Mouse (Mus musculus): ENCODE data around the gene Tubgcp2. TPM values are rescaled to one million over a fixed set of nuclear protein-coding genes. Genes with fewer than 3 reads are reported as not detected.

Gene Tubgcp2
- polyA plus RNA-seq, 1 experiment from 2014 or later: 58.0 TPM

DNA sequence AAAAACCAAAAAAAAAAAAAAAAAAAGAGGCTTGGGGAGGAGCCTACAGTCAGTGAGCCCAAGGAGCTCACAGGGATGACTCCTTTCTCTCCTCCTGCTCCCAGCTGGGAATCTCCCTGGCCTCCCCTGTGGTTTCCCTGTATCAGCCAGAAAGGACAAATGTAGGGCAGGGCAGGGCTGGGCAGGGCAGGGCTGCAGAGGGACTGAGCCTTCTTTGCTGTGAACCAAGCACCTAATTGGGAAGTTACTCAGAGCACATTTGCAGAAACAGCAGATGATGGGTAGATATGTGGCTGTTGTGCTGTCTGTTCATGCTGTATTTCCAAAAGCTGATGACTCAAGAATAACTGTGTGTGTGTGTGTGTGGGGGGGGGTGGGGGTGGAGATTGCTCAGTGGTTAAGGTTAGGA lies 63.5 kb downstream of the Tubgcp2 start:
- no peak overlapping the region for H3K4me2 ChIP-seq
- H3K9ac ChIP-seq: no peak overlapping the region
- no peak overlapping the region for H3K27ac ChIP-seq
- no peaks in the 10 kb centered on the region for H3K9me3 ChIP-seq (replicated peaks)
- no peaks in the 10 kb centered on the region for H3K4me1 ChIP-seq
- no peak overlapping the region for H3K4me3 ChIP-seq (replicated peaks)
- ATAC-seq (replicated peaks; ENCODE audit: low FRiP score): no peak
- no peaks in the 10 kb centered on the region for H3K36me3 ChIP-seq
- peaks cover 3% of the 10 kb centered on the region; the same call in 1 of the 2 replicates for H3K27me3 ChIP-seq

GRCm38 (mm10) chr7:139971436-139971835 lies 65.0 kb downstream of the Tubgcp2 start:
- Histone ChIP-seq H3K9ac (no peak overlapping the region), H3K4me2 (no peak overlapping the region), H3K4me3 (replicated peaks) (no peak overlapping the region), H3K9me3 (replicated peaks) (no peaks in the 10 kb centered on the region), H3K4me1 (no peaks in the 10 kb centered on the region), H3K27me3 (peaks cover 3% of the 10 kb centered on the region; the same call in 1 of the 2 replicates), H3K27ac (no peak overlapping the region), H3K36me3 (no peaks in the 10 kb centered on the region)
- ATAC-seq (replicated peaks; ENCODE audit: low FRiP score): no peak
- 61% methylated on average over 6 of the region's 6 CpGs for WGBS

DNA sequence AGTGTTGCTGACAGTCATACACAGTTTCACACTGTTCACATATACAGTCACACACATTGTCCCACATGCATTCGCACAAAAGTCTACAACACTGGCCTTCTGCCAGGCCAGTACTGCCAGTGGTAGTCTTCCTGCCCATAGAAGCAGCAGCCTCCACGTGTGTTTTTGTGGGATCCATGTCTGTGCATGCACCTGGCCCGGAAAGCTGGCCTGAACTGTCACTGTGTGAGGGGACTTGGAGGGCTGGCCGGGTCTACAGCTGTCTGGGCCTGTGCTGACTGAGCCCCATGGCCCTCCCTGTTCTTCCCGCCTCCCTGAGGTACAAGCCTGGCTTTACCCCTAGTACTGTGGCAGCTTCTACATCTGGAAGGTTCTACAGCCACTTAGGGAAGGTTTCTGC lies 65.5 kb downstream of the Tubgcp2 start:
- ATAC-seq (replicated peaks; ENCODE audit: low FRiP score): no peak
- no peak overlapping the region for H3K27ac ChIP-seq
- 81% methylated on average over 5 of the region's 5 CpGs for WGBS

DNA sequence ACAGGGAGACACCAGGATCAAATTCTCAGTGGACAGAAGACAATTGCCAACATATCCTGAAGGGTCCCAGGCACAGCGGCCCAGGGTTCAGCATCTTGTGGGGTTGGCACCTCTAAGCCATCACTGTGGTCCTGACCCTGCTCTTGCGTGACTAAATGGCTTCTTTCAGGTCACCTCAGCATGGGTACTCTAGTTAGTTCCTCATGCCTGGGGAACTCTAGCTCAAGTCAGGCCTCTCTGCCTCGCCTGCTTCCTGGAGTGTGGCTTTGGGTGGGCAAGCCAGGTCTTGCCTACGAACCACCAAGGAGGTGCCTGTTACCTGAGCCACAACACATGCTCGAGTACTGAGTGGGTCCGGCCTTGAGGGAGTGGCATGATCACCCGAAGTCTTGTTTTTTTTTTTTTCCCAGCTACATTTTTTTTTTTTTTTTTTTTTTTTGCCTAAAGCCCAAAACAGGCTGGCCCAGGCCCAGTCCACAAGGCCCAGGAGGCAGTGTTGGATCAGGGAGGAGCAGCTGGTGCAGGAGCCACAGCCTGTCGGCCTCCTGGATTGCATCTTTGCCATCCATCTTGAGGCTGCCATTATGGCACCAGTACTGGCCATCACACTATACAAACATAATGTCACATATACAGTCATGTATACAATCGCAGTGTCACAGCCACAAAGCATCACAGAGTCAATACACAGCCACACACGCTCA lies 66.1 kb downstream of the Tubgcp2 start:
- no peak overlapping the region for H3K4me2 ChIP-seq
- no peaks in the 10 kb centered on the region for H3K36me3 ChIP-seq
- H3K9me3 ChIP-seq (replicated peaks): no peaks in the 10 kb centered on the region
- no peak overlapping the region for H3K27ac ChIP-seq
- H3K27me3 ChIP-seq: peaks cover 3% of the 10 kb centered on the region; the same call in 1 of the 2 replicates
- no peak overlapping the region for H3K4me3 ChIP-seq (replicated peaks)
- 84% methylated on average over 10 of the region's 10 CpGs for WGBS
- ATAC-seq (replicated peaks; ENCODE audit: low FRiP score): no peak
- H3K4me1 ChIP-seq: no peaks in the 10 kb centered on the region
- no peak overlapping the region for H3K9ac ChIP-seq

More for the DNA sequence above, 65.5 kb downstream of the Tubgcp2 start:
- Histone ChIP-seq H3K4me3 (replicated peaks) (no peak overlapping the region), H3K9me3 (replicated peaks) (no peaks in the 10 kb centered on the region), H3K36me3 (no peaks in the 10 kb centered on the region), H3K27me3 (peaks cover 3% of the 10 kb centered on the region; the same call in 1 of the 2 replicates), H3K4me1 (no peaks in the 10 kb centered on the region), H3K4me2 (no peak overlapping the region), H3K9ac (no peak overlapping the region)

DNA sequence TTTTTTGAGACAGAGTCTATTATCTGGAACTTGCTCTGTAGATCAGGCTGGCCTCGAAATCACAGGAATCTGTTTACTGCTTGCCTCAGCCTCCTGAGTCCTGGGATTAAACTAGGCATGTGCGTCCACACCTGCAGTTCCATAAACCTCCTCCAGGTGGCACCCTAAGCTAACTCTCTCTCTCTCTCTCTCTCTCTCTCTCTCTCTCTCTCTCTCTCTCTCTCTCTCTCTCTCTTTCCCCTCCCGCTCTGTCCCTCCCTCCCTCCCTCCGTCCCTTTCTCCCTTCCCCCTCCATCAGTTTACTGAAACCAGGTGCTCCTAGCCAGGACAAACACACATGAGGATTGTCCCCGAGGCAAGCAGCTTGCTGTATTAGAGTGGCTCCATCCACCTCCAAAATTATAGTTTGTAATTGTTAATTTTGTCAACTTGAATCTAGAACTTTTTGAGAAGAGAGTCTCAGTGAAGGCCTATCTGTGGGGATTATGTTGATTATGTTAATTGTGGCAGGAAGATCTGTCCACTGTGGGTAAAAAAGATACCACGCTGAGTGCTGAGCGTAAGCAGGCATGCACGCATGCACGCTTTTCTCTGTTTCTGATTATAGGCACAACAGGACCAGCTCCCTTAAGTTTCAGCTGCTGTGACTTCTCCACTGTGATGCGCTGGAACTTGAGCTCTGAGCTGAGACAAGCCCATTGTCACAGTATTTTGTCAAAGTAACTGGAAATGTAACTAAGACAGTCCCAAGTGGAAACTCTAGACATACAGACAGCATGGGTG lies 66.9 kb downstream of the Tubgcp2 start:
- Histone ChIP-seq H3K36me3 (no peaks in the 10 kb centered on the region), H3K27ac (no peak overlapping the region), H3K4me2 (no peak overlapping the region), H3K27me3 (peaks cover 3% of the 10 kb centered on the region; the same call in 1 of the 2 replicates), H3K4me3 (replicated peaks) (no peak overlapping the region), H3K9ac (no peak overlapping the region), H3K9me3 (replicated peaks) (no peaks in the 10 kb centered on the region), H3K4me1 (no peaks in the 10 kb centered on the region)
- ATAC-seq (replicated peaks; ENCODE audit: low FRiP score): no peak
- 43% methylated on average over 10 of the region's 10 CpGs for WGBS

DNA sequence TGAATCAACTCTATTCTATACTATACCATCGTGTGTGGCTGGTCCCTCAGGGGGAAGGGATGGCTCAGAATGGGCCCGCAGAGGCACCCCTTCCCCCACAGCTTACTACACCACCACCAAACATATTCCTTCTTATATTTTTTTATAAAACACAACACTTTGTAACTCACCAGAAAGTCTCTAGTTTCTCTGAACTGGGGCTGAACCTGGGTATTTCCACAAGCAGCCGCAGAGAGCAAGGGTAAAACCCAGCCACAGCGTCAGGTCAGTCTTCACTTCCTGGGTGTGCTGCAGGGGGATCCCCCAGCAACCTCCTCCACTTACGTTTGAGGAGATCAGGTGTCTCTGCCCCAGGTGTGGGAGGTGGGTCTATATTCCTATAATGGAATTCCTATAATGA lies 68.0 kb downstream of the Tubgcp2 start:
- no peak overlapping the region for H3K4me2 ChIP-seq
- no peak overlapping the region for H3K4me3 ChIP-seq (replicated peaks)
- H3K27ac ChIP-seq: no peak overlapping the region
- peaks cover 3% of the 10 kb centered on the region; the same call in 1 of the 2 replicates for H3K27me3 ChIP-seq
- no peaks in the 10 kb centered on the region for H3K9me3 ChIP-seq (replicated peaks)
- H3K36me3 ChIP-seq: no peaks in the 10 kb centered on the region
- H3K9ac ChIP-seq: no peak overlapping the region
- H3K4me1 ChIP-seq: no peaks in the 10 kb centered on the region
- WGBS: 55% methylated on average over 5 of the region's 5 CpGs
- ATAC-seq (replicated peaks; ENCODE audit: low FRiP score): no peak

DNA sequence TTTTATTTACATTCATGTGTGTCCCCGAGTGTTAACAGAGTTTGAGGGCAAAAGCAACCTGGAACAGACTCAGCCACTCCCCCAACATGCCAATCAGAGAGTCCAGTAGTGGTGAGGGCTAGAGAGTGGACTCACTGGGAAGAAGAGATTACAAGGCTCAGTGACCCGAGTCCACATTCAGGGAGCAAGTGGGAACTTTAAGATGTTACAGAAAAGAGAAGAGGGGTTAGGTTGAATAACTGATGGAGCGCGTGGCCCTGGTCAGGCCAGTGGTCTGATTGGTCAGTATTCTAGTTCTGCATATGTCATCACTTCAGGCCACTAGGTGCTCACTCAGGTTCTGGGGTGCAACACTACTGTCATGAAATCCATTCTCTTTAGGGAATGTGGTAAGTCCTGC lies 69.3 kb downstream of the Tubgcp2 start:
- Histone ChIP-seq H3K36me3 (no peaks in the 10 kb centered on the region), H3K4me2 (no peak overlapping the region), H3K4me3 (replicated peaks) (no peak overlapping the region), H3K4me1 (no peaks in the 10 kb centered on the region), H3K27ac (no peak overlapping the region), H3K9ac (no peak overlapping the region), H3K27me3 (peaks cover 3% of the 10 kb centered on the region; the same call in 1 of the 2 replicates), H3K9me3 (replicated peaks) (no peaks in the 10 kb centered on the region)
- ATAC-seq (replicated peaks; ENCODE audit: low FRiP score): no peak
- 30% methylated on average over 4 of the region's 4 CpGs for WGBS

DNA sequence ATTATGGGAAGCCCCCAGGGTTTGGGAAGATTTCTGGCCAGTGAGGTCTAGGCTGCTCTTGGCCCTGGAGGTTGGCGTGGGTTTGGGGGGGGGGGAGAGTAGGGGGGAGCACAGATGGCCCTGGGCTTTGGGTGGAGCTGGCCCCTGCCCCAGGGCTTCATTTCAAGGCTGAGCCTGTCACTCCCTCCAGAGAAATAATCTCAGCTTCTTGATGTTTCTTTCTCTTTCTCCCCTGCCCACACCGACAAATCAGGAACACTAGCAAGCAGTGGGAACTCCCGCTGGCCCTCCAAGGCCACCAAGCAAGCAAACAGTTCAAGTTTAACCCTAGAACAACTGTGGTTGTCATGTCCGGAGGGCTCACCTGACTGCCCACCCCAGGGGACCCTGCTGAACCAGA lies 72.7 kb downstream of the Tubgcp2 start:
- no peaks in the 10 kb centered on the region for H3K9me3 ChIP-seq (replicated peaks)
- H3K27me3 ChIP-seq: peaks cover 11% of the 10 kb centered on the region; the same call in 1 of the 2 replicates
- H3K36me3 ChIP-seq: no peaks in the 10 kb centered on the region
- no peak for ATAC-seq (replicated peaks; ENCODE audit: low FRiP score)
- no peak overlapping the region for H3K4me3 ChIP-seq (replicated peaks)
- H3K9ac ChIP-seq: no peak overlapping the region
- H3K4me1 ChIP-seq: no peaks in the 10 kb centered on the region
- WGBS: 53% methylated on average over 4 of the region's 4 CpGs
- no peak overlapping the region for H3K27ac ChIP-seq
- H3K4me2 ChIP-seq: no peak overlapping the region

DNA sequence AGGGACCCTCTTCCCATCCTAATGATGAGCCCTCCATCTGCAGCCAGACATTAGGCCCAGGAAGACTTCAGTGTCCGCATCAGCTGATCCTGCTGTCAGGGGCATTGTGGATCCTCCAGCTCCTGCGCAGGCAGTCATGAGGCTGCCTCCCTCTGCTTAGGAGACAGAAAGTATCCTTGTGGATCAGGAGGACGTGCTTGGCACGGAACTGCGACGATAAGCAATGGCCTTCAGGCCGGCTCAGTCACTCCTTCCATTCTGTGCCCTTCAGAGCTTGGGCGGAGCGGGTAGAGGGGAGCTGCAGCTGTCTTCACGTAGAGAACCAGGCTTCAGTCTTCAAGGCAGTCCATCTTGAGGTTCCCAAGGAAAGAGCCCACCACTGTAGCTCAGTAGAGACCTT lies 75.3 kb downstream of the Tubgcp2 start:
- no peak overlapping the region for H3K9ac ChIP-seq
- H3K27ac ChIP-seq: no peak overlapping the region
- no peak overlapping the region for H3K4me2 ChIP-seq
- H3K9me3 ChIP-seq (replicated peaks): no peaks in the 10 kb centered on the region
- H3K36me3 ChIP-seq: no peaks in the 10 kb centered on the region
- H3K4me3 ChIP-seq (replicated peaks): no peak overlapping the region
- ATAC-seq (replicated peaks; ENCODE audit: low FRiP score): no peak
- peaks cover 31% of the 10 kb centered on the region for H3K27me3 ChIP-seq
- WGBS: 86% methylated on average over 10 of the region's 10 CpGs
- H3K4me1 ChIP-seq: peaks cover 4% of the 10 kb centered on the region; the same call in 1 of the 2 replicates

DNA sequence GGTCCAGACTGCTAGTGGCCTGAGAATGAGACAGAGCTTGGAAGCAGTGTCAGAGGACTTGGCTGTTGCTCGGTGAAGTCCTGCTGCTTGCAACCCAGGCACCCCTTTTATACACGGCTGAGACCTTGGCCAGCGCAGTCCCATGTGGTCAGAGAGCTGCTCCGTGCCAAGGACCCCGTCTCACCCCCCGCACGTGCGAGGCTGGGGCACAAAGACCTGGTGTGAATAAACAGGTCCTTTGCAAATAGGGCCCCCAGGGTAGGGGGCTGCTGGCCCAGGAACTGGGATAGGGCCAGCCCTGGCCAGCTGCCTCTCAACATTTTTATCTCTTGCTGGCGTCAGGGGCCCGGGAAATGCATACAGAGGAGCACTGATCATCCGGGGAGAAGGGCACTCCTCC lies 78.5 kb downstream of the Tubgcp2 start:
- 42% methylated on average over 11 of the region's 11 CpGs for WGBS
- no peak for ATAC-seq (replicated peaks; ENCODE audit: low FRiP score)
- H3K9me3 ChIP-seq (replicated peaks): no peaks in the 10 kb centered on the region
- H3K27me3 ChIP-seq: peaks cover 31% of the 10 kb centered on the region
- H3K4me1 ChIP-seq: peaks cover 4% of the 10 kb centered on the region; the same call in 1 of the 2 replicates
- no peaks in the 10 kb centered on the region for H3K36me3 ChIP-seq
- no peak overlapping the region for H3K4me3 ChIP-seq (replicated peaks)
- H3K9ac ChIP-seq: no peak overlapping the region
- no peak overlapping the region for H3K4me2 ChIP-seq
- no peak overlapping the region for H3K27ac ChIP-seq

DNA sequence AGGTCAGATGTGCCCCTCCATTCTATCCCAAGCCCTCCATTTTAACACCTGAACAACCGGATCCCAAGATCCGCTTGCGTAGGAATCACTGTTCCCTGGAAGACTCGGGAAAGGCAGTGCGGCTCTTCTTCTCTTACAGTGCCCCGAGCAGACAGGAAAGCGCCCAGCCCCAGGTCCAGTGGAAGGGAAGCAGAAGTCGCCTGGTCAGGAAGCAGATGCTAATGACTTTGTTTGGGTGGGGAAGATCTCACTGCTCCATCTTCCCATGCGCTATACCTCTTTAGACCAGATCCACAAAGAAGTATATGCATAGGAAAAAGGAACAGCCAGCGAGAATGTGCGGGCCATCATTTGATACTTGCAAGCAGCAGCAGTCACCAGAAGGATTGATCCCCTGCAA lies 79.0 kb downstream of the Tubgcp2 start:
- peaks cover 4% of the 10 kb centered on the region; the same call in 1 of the 2 replicates for H3K4me1 ChIP-seq
- WGBS: 55% methylated on average over 11 of the region's 11 CpGs

GRCm38 (mm10) chr7:139956658-139957057 lies 79.8 kb downstream of the Tubgcp2 start:
- Histone ChIP-seq H3K36me3 (no peaks in the 10 kb centered on the region), H3K4me1 (peaks cover 4% of the 10 kb centered on the region; the same call in 1 of the 2 replicates), H3K9me3 (replicated peaks) (no peaks in the 10 kb centered on the region), H3K4me3 (replicated peaks) (no peak overlapping the region), H3K27me3 (peaks cover 31% of the 10 kb centered on the region), H3K4me2 (no peak overlapping the region), H3K9ac (no peak overlapping the region), H3K27ac (no peak overlapping the region)
- no peak for ATAC-seq (replicated peaks; ENCODE audit: low FRiP score)
- 77% methylated on average over 3 of the region's 3 CpGs for WGBS

More for the DNA sequence above, 79.0 kb downstream of the Tubgcp2 start:
- Histone ChIP-seq H3K4me3 (replicated peaks) (no peak overlapping the region), H3K9ac (no peak overlapping the region), H3K9me3 (replicated peaks) (no peaks in the 10 kb centered on the region), H3K36me3 (no peaks in the 10 kb centered on the region), H3K27me3 (peaks cover 31% of the 10 kb centered on the region), H3K4me2 (no peak overlapping the region), H3K27ac (no peak overlapping the region)
- ATAC-seq (replicated peaks; ENCODE audit: low FRiP score): no peak
